Mouse (Mus musculus): ENCODE measurements at regions not wholly inside any gene's neighbourhood (a gene's known extent, or its start where the extent isn't known, plus 50 kb on each side); places are given as distances from the start of the nearest gene placed in this dataset.

GRCm38 (mm10) chr1:71848656-71849055 is 195.7 kb upstream of the Fn1 start:
- in situ Hi-C loops (cut with MboI, MseI) = loop anchor here in 1 of 2 experiments (10.0 kb wide), 1 partner anchor 1936 kb away; no protein-coding TSS in a partner anchor

- in situ Hi-C loops (cut with MboI, MseI) = loop anchor here in 1 of 2 experiments (10.0 kb wide), 1 partner anchor 1940 kb away; no protein-coding TSS in a partner anchor
Observed at GRCm38 (mm10) chr1:71844938-71845685, 192.1 kb upstream of the Fn1 start.

- in situ Hi-C loops (cut with MboI, MseI) = no loop called here
Observed at GRCm38 (mm10) chr1:71837764-71838163, 184.8 kb upstream of the Fn1 start.

GRCm38 (mm10) chr1:71837039-71837648 is 184.1 kb upstream of the Fn1 start:
- in situ Hi-C loops (cut with MboI, MseI) = no loop called here

GRCm38 (mm10) chr1:71830379-71830778 is 177.4 kb upstream of the Fn1 start:
- in situ Hi-C loops (cut with MboI, MseI) = no loop called here

GRCm38 (mm10) chr1:71824410-71824809 is 171.4 kb upstream of the Fn1 start:
- in situ Hi-C loops (cut with MboI, MseI) = no loop called here

- in situ Hi-C loops (cut with MboI, MseI) = no loop called here
Observed at GRCm38 (mm10) chr1:71822123-71822522, 169.1 kb upstream of the Fn1 start.

- in situ Hi-C loops (cut with MboI, MseI) = no loop called here
Observed at GRCm38 (mm10) chr1:71821099-71821498, 168.1 kb upstream of the Fn1 start.

- in situ Hi-C loops (cut with MboI, MseI) = no loop called here
Observed at GRCm38 (mm10) chr1:71816306-71816705, 163.3 kb upstream of the Fn1 start.

- in situ Hi-C loops (cut with MboI, MseI) = no loop called here
Observed at GRCm38 (mm10) chr1:71814141-71814540, 161.1 kb upstream of the Fn1 start.

GRCm38 (mm10) chr1:71812171-71812695 is 159.2 kb upstream of the Fn1 start:
- in situ Hi-C loops (cut with MboI, MseI) = no loop called here

GRCm38 (mm10) chr1:71811196-71811788 is 158.3 kb upstream of the Fn1 start:
- in situ Hi-C loops (cut with MboI, MseI) = no loop called here

GRCm38 (mm10) chr1:71808005-71808404 is 155.0 kb upstream of the Fn1 start:
- in situ Hi-C loops (cut with MboI, MseI) = no loop called here

- in situ Hi-C loops (cut with MboI, MseI) = no loop called here
Observed at GRCm38 (mm10) chr1:71807586-71807985, 154.6 kb upstream of the Fn1 start.

- in situ Hi-C loops (cut with MboI, MseI) = no loop called here
Observed at GRCm38 (mm10) chr1:71801283-71802066, 148.5 kb upstream of the Fn1 start.

- in situ Hi-C loops (cut with MboI, MseI) = no loop called here
Observed at GRCm38 (mm10) chr1:71800581-71800980, 147.6 kb upstream of the Fn1 start.

GRCm38 (mm10) chr1:71798636-71799035 is 145.6 kb upstream of the Fn1 start:
- in situ Hi-C loops (cut with MboI, MseI) = no loop called here

- in situ Hi-C loops (cut with MboI, MseI) = no loop called here
Observed at GRCm38 (mm10) chr1:71788408-71788807, 135.4 kb upstream of the Fn1 start.

- in situ Hi-C loops (cut with MboI, MseI) = no loop called here
Observed at GRCm38 (mm10) chr1:71784880-71785279, 131.9 kb upstream of the Fn1 start.

- in situ Hi-C loops (cut with MboI, MseI) = no loop called here
Observed at GRCm38 (mm10) chr1:71778292-71778691, 125.3 kb upstream of the Fn1 start.

GRCm38 (mm10) chr1:71775865-71776501 is 123.0 kb upstream of the Fn1 start:
- in situ Hi-C loops (cut with MboI, MseI) = no loop called here

All from T-helper 17 cell (primary cell).